Comparison of ENCODE assay signal across 27 mouse cellular contexts in genomic region chr19:21260280-21260679, GRCm38 (mm10). TPM values are rescaled to one million over a fixed set of nuclear protein-coding genes. Genes with fewer than 3 reads are reported as not detected.
DNase-seq lines count a peak whose midpoint lies in the region; ATAC-seq and TF ChIP-seq lines count a peak whose summit lies in the region.
"Had no signal": no experiment of that assay in that cellular context is flagged by ENCODE, and none has a peak within 500 bp of the region (broad histone marks: within the 10 kb centered on the region; RNA-seq: fewer than 3 reads in every experiment).

No protein-coding gene starts in this region.

- H3K4me1 ChIP-seq in cerebellum, adult 2 months (ENCODE audit: control insufficient read depth, insufficient read depth, low read length), result no peaks in the 10 kb centered on the region
- no peaks in the 10 kb centered on the region for H3K4me1 ChIP-seq in hindbrain, postnatal 0 days (ENCODE audit: insufficient read depth, low read length)
- H3K4me1 ChIP-seq: embryonic facial prominence, embryonic 15.5 days; forebrain, embryonic 10.5 days; heart, embryonic 10.5 days; hindbrain, embryonic 12.5 days had no signal

- no peak for TF ChIP-seq POLR2A in cerebellum, adult 2 months (IDR thresholded peaks at IDR 0.05; ENCODE audit: borderline replicate concordance, insufficient read depth, low read length)

- H3K4me2 ChIP-seq in hindbrain, postnatal 0 days (ENCODE audit: low read depth, low read length), result no peak overlapping the region
- H3K4me2 ChIP-seq: embryonic facial prominence, embryonic 15.5 days; hindbrain, embryonic 12.5 days had no signal

- no peak overlapping the region for H3K4me3 ChIP-seq in cerebellum, adult 2 months (replicated peaks; ENCODE audit: insufficient read depth, low read depth, low read length)
- H3K4me3 ChIP-seq in hindbrain, postnatal 0 days (ENCODE audit: low read length), result no peak overlapping the region
- H3K4me3 ChIP-seq: embryonic facial prominence, embryonic 15.5 days; erythroblast, embryonic 14.5 days; forebrain, embryonic 10.5 days; gastrocnemius, adult 2 months; heart, embryonic 10.5 days; hindbrain, embryonic 12.5 days had no signal

- H3K27me3 ChIP-seq in cerebellum, adult 2 months (ENCODE audit: control insufficient read depth, insufficient read depth, low read length), result no peaks in the 10 kb centered on the region
- H3K27me3 ChIP-seq in hindbrain, postnatal 0 days (ENCODE audit: insufficient read depth, low read length), result no peaks in the 10 kb centered on the region
- H3K27me3 ChIP-seq: embryonic facial prominence, embryonic 15.5 days; hindbrain, embryonic 12.5 days; Patski had no signal

- no peak overlapping the region for H3K9ac ChIP-seq in hindbrain, postnatal 0 days (replicated peaks; ENCODE audit: low read length)
- H3K9ac ChIP-seq: embryonic facial prominence, embryonic 15.5 days; hindbrain, embryonic 12.5 days had no signal

- no peak for TF ChIP-seq CTCF in cerebellum, adult 2 months (IDR thresholded peaks at IDR 0.05; ENCODE audit: borderline replicate concordance, insufficient read depth, low read depth, low read length)
- TF ChIP-seq CTCF in hindbrain, postnatal 0 days (IDR thresholded peaks at IDR 0.05; ENCODE audit: low read depth), result no peak

- H3K36me3 ChIP-seq in hindbrain, postnatal 0 days (ENCODE audit: insufficient read depth, low read length), result no peaks in the 10 kb centered on the region
- H3K36me3 ChIP-seq: embryonic facial prominence, embryonic 15.5 days; forebrain, embryonic 10.5 days; G1E; heart, embryonic 10.5 days; hindbrain, embryonic 12.5 days had no signal

- DNase-seq in spleen, postnatal 36 days (ENCODE audit: low spot score in 2 of 2), result peak; percentile 41 to 46
- no peak for DNase-seq in spleen, postnatal 4 days (ENCODE audit: low spot score in 2 of 2)
- no peak for DNase-seq in right cerebral cortex, postnatal 25 days
- DNase-seq in cerebellum, adult 2 months, result no peak
- DNase-seq in hindbrain, postnatal 0 days (ENCODE audit: low spot score), result no peak
- DNase-seq: adrenal gland, postnatal 14 days; cerebellum, adult 11-12 months; cerebellum, postnatal 10 days; embryo, embryonic 11 days; gastrocnemius, adult 2 months; gastrocnemius, postnatal 25 days; heart, adult 11 months; heart, postnatal 10 days; heart, postnatal 4 days had no signal

- no peak overlapping the region for H3K27ac ChIP-seq in cerebellum, adult 2 months (ENCODE audit: insufficient read depth, low read length)
- H3K27ac ChIP-seq in hindbrain, postnatal 0 days, result no peak overlapping the region
- H3K27ac ChIP-seq: embryonic facial prominence, embryonic 15.5 days; forebrain, embryonic 10.5 days; gastrocnemius, adult 2 months; heart, embryonic 10.5 days; hindbrain, embryonic 12.5 days had no signal

- no peaks in the 10 kb centered on the region for H3K9me3 ChIP-seq in hindbrain, postnatal 0 days (ENCODE audit: low read length)
- H3K9me3 ChIP-seq: embryonic facial prominence, embryonic 15.5 days; forebrain, embryonic 10.5 days; G1E; heart, embryonic 10.5 days; hindbrain, embryonic 12.5 days had no signal

- ATAC-seq in granulocyte monocyte progenitor cell, adult 5-6 weeks (replicated peaks; ENCODE audit: poor library complexity, severe bottlenecking), result peak; percentile 91
- peak; percentile 86 for ATAC-seq in neutrophil, adult 5-6 weeks (ENCODE audit: extremely low read depth, insufficient number of reproducible peaks, low FRiP score, poor library complexity, severe bottlenecking)
- no peak for ATAC-seq in hindbrain, postnatal 0 days
- ATAC-seq: activated CD4-positive, CD25-positive, alpha-beta regulatory T cell, adult 4 months; CD4-positive, CD25-positive, alpha-beta regulatory T cell, adult 4 months; forebrain, embryonic 14.5 days; hindbrain, embryonic 16.5 days had no signal

RNA-seq across cellular contexts. Expression of gene Zfand5, which starts 11.8 kb away (rescaled TPM):
- 47.5 and 67.5 TPM in 2 replicates for total RNA-seq in granulocyte monocyte progenitor cell, adult 5-6 weeks (2014; fragmentation: Nextera tagmentation)
- 89.0 and 111 TPM in 2 replicates for total RNA-seq in granulocyte monocyte progenitor cell, adult 5-6 weeks (2017)
- total RNA-seq in neutrophil, adult 5-6 weeks (2017), result 186 and 188 TPM in 2 replicates
- 152 and 158 TPM in 2 replicates for polyA plus RNA-seq in cerebellum, adult 2 months (2012; rRNA removed)
- 83.2 and 90.7 TPM in 2 replicates for total RNA-seq in hindbrain, postnatal 0 days (2014; rRNA removed)
- 133 and 137 TPM in 2 replicates for polyA plus RNA-seq in hindbrain, postnatal 0 days (2015; fragmentation: Nextera tagmentation; extraction: Ambion mirVana)

Comparison
In these comparisons a context has a peak if more than half of its experiments do, and no peak if none do; other contexts are left out.
1. DNase-seq: peak in spleen, postnatal 36 days (2 of 2); none in spleen, postnatal 4 days (0 of 2), right cerebral cortex, postnatal 25 days (single experiment), cerebellum, adult 2 months (0 of 2) and hindbrain, postnatal 0 days (single experiment).